Mouse (Mus musculus): ENCODE measurements around the gene Elk3.

Gene Elk3

DNA sequence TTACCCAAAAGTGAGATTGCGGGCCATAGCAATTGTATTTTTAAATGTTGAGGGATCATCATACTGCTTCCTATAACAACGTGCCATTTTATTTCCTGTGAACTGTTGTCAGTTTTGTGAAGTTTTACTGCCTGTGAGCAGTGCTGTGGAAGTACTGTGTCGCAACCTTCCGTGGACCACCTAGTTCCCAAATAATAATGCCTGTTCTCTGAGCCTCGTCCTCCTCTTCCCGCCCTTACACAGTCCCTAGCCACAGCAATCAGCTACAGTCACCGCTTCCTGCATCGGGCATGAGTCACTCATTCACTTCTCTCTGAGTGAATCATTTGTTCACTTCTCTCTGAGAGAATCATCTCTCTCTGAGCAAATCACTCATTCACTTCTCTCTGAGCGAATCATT lies 76.2 kb downstream of the Elk3 start:
- DNase-seq (ENCODE audit: low spot score) = no peak

DNA sequence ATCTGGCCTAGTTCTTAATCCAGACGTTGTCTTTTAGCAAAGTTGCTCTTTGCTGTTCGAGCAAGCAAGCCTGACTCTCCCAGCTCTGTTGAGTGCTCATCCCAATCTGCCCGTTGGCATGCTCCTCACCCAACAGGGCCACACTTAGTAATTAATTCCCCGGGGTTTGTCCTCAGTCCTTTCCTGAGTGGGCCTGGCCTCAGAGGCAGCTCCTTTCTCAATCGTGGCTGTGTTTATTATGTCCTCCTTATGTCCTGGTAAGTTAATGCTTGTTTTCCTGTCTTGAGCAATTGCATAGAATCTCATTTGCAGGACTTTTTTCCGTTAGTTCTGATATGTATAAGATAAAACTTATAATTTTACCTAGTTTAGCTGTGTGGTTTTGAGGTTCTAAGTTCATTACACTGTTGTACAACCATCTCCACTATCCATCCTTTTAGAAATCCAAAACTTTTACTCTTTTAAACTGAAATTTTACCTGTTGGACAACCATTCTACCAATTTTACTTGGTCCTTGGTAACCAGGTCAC lies 77.2 kb downstream of the Elk3 start:
- no peak for DNase-seq (ENCODE audit: low spot score)

DNA sequence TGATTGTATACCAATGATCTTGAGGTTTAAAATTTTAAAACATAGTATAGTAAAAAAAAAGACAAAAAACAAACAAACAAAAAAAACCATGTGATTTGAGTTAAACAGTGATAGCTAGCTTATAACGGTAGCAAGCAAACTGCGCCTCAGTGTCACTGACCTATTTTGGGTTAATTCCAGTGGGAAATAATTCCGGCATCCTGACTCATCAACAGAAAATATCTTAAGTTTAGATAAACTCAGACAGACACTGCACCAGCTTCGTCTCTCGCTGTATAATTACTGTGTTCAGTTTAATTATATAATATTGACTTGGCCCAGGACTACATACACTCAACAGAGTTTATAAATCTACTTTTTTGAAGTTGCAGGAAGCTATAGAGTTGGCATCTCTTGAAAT lies 79.0 kb downstream of the Elk3 start:
- DNase-seq (ENCODE audit: low spot score) = no peak

DNA sequence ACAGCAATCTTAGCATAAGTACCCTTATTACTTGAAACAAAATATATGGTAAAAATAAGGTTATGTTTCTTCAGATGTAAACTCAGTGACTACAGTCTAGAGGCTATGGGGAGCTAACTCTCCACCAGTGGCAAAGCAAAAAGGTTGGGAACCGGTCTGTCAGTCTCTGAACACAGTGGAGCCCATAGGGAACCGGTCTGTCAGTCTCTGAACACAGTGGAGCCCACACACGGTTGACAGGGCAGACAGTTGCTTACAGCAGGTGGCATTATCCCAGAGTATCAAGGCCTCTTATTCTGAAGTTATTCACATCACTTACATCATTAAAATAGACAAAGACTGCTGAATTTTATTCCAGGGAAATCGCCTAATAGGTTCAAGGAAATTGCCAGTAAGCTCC lies 79.4 kb downstream of the Elk3 start:
- DNase-seq (ENCODE audit: low spot score) = no peak

DNA sequence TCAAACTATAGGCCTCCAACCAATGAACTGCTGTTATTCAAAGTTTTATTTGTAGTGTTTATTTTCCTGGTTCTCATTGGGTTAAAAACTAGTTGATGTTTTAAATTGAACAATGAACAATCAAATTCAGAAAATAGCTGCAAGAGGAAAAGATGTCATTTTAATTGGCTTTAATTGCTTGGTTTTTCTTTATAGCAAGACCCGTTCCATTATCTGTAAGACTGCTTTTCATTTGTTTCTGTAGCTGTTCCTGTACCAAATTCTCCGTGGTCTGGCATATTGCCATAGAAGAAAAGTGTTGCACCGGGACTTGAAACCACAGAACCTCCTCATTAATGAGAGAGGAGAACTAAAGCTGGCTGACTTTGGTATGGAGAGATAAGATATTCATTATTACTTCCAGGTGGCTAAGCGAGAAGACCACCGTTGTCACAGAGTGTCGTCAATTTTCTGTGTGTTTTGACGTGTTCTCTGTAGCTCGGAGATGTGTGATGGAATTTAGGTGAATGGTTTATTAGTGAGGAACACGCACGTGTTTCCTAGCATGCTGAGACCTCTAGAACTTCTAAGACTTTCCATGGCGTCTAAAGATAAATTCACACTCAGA lies 82.4 kb downstream of the Elk3 start:
- DNase-seq (ENCODE audit: low spot score) = no peak

DNA sequence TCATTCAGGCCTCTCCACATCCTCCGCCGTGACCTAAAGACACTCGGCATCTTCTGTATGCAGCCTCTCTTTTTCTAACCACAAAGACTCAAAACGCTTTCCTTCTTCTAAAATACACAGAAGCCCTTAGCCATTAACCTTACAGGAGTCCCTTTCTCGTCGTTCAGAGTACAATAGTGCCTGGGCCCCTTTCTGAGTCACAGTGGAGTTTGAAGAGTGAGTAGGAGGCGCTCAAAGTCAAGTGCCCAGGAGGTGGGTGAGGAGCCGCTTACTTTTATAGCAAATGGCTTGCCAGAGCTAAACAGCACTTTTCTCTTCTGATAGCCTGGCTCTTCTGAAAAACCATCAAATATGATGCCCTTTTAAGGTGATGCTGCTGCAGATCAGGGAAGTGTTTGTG lies 83.0 kb downstream of the Elk3 start:
- no peak for DNase-seq (ENCODE audit: low spot score)

DNA sequence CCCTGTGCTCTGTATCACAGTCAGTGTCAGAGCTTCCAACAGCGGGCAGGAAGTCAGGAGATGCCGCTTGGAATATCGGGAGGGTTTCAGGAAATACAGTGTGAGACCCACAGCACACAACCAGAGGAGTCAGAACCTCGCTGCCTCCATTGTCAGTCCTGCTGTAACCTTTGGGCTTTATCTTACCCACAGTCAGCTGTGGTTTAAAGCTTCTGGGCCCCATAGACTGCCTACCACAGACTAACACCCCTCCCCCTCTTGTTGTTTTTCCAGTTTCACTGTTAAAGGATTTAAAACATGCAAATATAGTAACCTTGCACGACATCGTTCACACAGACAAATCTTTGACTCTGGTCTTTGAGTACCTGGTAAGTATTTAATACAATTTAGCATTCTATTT lies 85.2 kb downstream of the Elk3 start:
- DNase-seq (ENCODE audit: low spot score) = no peak

DNA sequence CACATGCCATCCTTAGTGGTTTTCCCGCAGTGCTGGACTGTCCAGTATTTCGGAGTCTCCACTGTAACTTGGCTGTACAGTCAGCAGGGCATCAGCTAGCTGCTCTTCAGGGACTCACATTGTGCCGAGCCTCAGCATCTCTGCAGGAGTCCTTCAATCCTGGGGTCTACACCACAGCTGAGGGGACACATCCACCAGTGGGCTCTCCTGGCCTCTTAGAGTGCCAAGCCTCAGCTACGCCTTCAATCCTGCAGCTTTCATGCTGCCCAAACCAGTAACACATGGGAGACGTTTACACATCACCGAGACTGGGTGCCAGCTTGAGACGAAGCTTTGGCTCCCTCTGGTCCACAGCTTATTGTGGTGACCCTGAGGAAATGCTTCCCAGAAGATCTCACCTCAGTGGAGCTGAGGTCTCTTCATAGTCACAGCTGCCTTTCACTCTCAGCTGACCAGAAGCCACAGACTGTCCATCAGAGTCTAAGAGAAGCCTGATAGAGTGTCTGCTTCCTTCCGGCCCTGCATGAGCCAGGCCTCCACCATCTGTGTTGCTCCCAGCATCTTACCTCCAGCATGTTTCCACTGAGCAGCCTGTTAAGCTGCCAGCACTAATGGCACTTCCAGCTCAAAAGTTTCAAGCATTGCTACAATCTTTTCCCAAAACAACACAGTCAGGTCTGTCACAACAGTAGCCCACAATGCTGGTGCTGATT lies 95.7 kb downstream of the Elk3 start:
- DNase-seq (ENCODE audit: low spot score) = no peak

DNA sequence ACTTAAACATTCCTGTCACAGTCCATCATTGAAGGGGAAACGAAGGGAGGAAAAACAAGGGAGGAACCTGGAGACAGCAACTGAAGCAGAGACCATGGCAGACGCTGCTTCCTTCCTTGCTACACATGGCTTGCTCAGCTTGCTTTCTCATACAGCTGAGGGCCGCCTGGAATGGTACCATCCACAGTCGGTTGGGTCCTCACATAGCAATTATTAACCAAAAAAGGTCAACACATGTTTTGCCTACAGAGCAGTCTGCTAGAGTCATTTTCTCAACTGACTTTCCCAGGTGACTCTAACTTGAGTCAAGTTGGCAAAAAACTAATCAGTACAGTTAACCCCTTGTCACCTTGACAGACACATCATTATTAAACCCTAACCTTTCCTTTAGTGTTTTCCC lies 96.7 kb downstream of the Elk3 start:
- DNase-seq (ENCODE audit: low spot score) = no peak

DNA sequence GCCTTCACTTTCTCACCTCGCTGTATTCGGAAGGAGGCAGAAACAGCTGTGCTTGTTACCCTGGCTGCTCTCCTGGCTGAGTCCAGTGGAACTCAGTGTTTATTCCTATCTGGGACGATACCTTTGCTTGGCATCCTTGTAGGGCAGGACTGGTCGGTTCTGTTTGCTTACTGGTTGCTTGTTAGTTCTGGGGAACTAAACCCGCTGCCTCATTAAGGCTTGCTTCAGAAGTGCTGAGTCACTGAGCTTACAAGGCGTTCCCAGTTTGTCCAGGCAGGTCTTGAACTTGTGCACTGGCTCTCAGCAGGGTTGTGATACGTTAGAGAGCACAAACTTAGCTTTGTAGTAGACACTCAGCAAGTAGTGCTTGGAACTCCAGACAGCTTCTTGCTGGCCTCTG lies 97.6 kb downstream of the Elk3 start:
- DNase-seq (ENCODE audit: low spot score) = no peak

DNA sequence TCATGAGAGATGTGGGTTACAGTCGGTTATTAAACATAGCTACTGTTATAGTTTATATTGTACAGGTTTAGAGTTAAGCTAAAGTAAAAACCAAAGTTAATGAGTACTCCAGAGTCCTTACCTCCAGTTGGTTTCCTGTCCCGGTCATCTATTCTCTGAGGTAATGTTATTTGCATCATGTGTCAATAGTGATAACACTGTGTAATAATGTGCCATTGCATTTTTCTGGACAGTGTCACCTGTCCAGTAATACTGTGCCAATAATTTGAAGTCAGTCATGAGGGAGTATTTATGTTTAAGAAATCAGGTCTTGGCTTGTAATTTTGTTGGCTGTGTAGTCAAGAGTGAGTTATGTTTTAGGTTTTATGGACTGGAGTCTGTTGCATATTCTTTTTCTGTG lies 98.2 kb downstream of the Elk3 start:
- DNase-seq (ENCODE audit: low spot score) = no peak

DNA sequence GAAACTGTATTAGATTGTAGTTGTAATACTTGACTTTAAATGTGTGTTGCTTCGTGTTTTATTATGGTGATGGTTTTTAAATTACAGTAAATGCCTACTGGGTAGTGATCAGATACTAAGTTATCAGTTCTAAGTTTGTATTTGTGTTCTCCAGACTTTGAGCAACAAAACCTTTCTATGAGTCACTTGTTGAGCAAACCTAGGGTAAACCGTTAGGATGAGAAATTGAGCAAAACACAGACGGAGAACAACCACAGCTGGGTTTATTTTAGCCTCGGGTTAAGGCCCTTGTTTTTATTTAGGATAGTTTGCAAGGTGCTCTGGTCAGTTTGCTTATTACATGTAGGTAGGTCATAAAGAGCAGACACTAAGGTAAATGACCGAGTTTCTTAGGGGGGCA lies 103.8 kb downstream of the Elk3 start:
- DNase-seq (ENCODE audit: low spot score) = no peak

DNA sequence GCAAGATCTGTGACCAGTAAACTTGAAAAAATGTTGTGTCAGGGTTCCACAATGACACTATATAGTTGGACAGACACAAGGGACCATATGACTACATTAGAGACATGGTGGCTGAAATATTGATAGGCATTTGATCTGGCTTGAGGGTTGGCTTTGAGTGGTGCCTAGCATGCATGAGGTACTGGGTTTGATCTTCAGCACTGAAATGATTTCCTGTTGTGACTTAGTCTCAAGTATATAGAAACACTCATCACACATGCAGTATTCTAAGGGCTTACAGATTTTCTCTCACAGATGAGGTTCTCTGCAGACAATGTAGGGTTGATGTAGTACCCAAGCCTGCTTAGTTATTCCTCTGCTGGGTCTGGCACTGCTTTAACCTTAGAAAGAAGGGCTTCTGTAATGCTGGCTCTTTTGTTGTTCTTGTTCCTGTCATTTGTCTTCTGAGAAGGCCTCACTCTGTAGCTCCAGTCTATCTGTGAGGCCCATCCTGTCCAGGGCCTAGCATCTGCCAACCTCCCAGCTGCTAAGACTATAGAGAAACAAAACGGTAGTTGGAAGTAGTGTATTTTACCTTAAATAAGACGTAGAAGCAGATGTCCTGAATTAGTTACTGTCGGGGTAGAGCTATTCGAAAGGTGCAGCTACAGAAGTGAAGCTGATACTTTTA lies 105.5 kb downstream of the Elk3 start:
- no peak for DNase-seq (ENCODE audit: low spot score)

DNA sequence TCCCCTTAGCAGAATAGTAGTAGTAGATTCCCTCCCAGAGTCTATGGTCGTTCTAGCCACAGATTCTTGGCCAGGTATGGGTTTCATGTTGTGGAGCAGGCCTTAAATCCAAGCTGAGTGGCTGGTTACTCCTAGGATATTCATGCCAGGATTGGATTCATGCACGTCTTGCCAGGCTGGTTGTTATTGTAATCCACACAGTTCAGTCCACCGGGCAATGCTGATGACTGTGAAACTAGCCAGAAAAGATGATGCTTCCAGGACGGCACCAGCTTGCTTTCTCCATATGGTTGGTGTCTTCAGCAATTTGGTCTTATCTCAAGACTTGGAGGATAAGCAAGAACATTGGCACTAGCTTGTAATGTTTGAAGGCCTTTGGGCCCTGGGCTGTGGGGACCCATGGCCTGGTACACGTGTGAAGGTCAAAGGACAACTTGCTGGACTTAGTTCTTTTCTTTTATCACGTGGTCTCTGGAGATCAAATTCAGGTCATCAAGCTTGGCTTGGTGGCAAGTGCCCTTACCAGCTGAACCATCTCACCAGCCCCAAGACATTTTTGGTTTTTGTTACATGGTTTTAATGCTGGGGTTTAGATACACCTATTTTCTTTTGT lies 109.0 kb downstream of the Elk3 start:
- no peak for DNase-seq (ENCODE audit: low spot score)

DNA sequence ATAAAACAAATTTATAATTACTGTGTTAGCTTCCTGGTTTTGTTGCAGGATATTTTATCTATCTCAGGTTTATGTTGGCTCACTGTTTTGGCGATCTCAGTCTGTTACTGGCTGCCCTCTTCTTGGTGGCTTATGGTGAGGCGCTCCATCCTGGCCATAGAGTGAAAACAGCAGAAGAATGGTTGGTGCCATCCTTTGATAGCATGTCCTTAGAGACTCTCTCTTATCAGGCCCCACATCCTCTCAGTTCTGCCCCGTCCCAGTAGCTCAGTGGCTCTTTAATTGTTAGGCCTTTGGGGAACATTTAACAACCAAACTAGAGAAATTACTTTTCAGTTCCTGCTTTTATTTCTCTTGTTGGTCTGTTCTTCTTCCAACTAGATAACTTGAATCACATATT lies 112.0 kb downstream of the Elk3 start:
- DNase-seq (ENCODE audit: low spot score) = no peak
